Mouse (Mus musculus) common myeloid progenitor, adult 5-6 weeks (primary cell): ENCODE results near the gene BC030499. TPM values are rescaled to one million over a fixed set of nuclear protein-coding genes. Genes with fewer than 3 reads are reported as not detected.

Source experiments
- ATAC-seq: replicated peaks from 2 replicates; pipeline ENCODE4 v1.8.0; 2016; ENCODE audit warnings: low read depth, mild to moderate bottlenecking, moderate TSS enrichment, inconsistent platforms; ENCODE audit not compliant: poor library complexity, severe bottlenecking
- total RNA-seq: library from RNA; stranded (forward); fragments of 200-1000, 187-1606 nt; gene quantifications from 2 replicates; pipeline ENCODE4 v1.2.3, GENCODE M21; 2017

Gene BC030499
- total RNA-seq, 1 experiment from 2014 or later, result 0.09 TPM

DNA sequence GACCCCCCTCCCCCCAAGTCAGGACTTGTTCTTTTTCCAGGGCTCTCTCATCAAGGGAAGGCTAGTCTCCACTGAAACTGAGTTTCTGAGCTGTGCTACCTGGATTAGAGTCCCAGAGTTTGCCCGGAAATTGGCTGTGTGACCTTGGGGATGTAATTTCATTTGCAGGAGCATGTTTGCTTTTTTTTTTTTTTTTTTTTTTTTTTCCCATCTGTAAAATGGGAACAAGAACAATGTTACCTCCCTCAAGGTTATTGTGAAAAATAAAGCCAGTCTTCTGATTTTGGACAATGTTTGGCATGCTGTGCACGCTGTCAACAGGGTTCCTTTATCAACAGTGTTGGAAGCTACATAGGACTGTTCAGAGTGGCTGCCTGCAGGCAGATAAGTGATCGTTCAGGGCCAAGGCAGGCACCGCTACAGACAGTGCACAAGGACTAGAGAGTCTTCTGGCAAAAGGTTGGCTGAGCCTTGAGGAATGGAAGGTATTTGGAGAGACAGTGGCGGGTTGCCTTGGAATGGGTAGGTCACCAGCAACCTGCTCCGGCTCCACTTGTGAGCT lies 53.8 kb downstream of the BC030499 start:
- no peak for ATAC-seq

DNA sequence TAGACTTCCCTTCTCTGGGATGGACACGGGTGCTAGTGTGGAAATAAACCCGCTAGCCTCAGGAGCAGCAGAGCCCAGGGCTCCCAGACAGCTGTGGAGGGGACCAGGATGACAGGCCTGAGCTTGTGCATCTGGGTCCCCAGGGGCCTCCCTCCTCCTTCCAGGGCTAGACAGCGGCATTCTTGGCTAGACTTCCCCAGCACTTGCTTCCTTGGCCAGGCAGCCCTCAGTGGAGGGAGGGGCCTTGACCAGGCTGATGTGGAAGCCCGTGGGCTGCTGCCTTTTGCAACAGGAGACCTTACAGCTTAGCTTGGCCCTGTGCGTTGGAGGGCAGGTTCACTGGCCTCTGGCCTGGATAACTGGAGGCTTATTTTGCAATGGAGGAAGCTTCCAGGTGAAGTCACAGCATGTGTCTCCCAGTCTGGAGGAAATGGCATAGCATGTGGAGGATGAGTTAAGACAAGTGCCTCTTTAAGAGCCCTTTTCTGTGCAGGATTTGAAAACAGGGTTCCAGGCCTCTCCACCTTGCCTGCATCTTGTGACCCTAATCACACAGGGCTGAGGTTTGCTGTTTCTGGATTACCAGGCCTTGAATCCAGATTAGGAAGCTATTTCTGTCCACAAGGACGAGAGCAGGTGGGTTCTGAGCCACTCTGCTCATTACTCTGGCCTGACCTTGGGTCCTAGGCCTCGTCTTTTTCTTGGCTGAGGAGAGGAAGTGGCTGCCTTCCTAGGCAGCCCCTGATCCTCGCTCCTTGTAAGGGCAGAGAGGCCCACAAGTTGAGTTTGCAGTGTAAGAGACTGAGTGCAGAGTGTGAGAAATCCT lies 54.5 kb downstream of the BC030499 start:
- peak; percentile 2; the same call in 1 of the 2 replicates for ATAC-seq

DNA sequence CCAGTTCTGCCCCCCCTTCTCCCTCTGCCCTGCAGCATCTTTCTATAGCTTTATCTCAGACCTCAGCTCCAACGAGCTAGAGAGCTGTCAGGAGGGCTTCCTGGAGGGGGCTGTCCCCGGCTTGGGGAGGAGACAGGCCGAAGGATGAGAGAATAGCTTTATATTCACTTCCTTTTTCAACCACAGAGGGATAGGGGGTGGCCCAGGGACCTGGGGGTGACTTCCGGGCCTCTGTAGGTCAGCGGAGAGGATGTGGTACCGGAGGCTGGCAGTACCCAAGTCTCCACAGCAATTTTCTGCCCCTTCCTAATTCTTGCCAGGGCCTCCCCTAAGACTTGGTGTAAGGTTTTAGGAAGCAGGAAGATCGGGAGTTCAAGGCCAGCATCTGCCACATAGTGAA lies 55.2 kb downstream of the BC030499 start:
- peak; percentile 64 for ATAC-seq

Other genes with a start within 250 kb of the BC030499 start
- gene Eral1, start 210.5 kb upstream of the BC030499 start, total RNA-seq, result 19.3 and 25.5 TPM in 2 replicates
- 6.5 and 7.2 TPM in 2 replicates for gene Fam222b, start 196.2 kb upstream of the BC030499 start, total RNA-seq
- gene Traf4, start 125.3 kb upstream of the BC030499 start, total RNA-seq, result 6.9 and 10.2 TPM in 2 replicates
- 7.1 and 8.2 TPM in 2 replicates for gene Nek8, start 114.2 kb upstream of the BC030499 start, total RNA-seq
- gene Tlcd1, start 114.1 kb upstream of the BC030499 start, total RNA-seq, result 7.9 and 8.1 TPM in 2 replicates
- gene Rpl23a, start 107.3 kb upstream of the BC030499 start, total RNA-seq, result 3,236 and 3,976 TPM in 2 replicates
- 2.0 and 2.8 TPM in 2 replicates for gene Rab34, start 102.4 kb upstream of the BC030499 start, total RNA-seq
- 1.8 TPM in 1 of 2 replicates, not detected in the other for gene Proca1, start 97.4 kb upstream of the BC030499 start, total RNA-seq
- gene Sdf2, start 45.1 kb upstream of the BC030499 start, total RNA-seq, result 42.2 and 57.7 TPM in 2 replicates
- gene Supt6, start 44.9 kb upstream of the BC030499 start, total RNA-seq, result 47.7 and 49.6 TPM in 2 replicates
- gene 2610507B11Rik, start 29.1 kb upstream of the BC030499 start, total RNA-seq, result 88.7 and 92.9 TPM in 2 replicates
- gene Spag5, start 10.7 kb downstream of the BC030499 start, total RNA-seq, result 45.9 and 52.4 TPM in 2 replicates
- 1.4 TPM in 1 of 2 replicates, not detected in the other for gene Aldoc, start 32.1 kb downstream of the BC030499 start, total RNA-seq
- 12.6 and 17.9 TPM in 2 replicates for gene Pigs, start 37.6 kb downstream of the BC030499 start, total RNA-seq
- gene Unc119, start 52.6 kb downstream of the BC030499 start, total RNA-seq, result 13.5 and 33.7 TPM in 2 replicates
- gene Foxn1, start 95.7 kb downstream of the BC030499 start, total RNA-seq, result not detected in 2 replicates
- gene Slc13a2, start 131.4 kb downstream of the BC030499 start, total RNA-seq, result not detected in 2 replicates
- gene Slc46a1, start 174.9 kb downstream of the BC030499 start, total RNA-seq, result 0.58 and 2.7 TPM in 2 replicates
- not detected in 2 replicates for gene Sarm1, start 206.9 kb downstream of the BC030499 start, total RNA-seq
- not detected in 2 replicates for gene Vtn, start 208.2 kb downstream of the BC030499 start, total RNA-seq
- 0.82 TPM in 1 of 2 replicates, not detected in the other for gene Sebox, start 212.6 kb downstream of the BC030499 start, total RNA-seq
- gene Tmem199, start 221.3 kb downstream of the BC030499 start, total RNA-seq, result 23.4 and 24.8 TPM in 2 replicates
- gene Poldip2, start 221.4 kb downstream of the BC030499 start, total RNA-seq, result 61.4 and 70.8 TPM in 2 replicates
- 2.0 and 4.2 TPM in 2 replicates for gene Tnfaip1, start 245.5 kb downstream of the BC030499 start, total RNA-seq
- 150 and 174 TPM in 2 replicates for gene Ift20, start 245.5 kb downstream of the BC030499 start, total RNA-seq